Mouse (Mus musculus) mouse embryonic stem cell (cell line): ENCODE results near the gene Snph.

Source experiments
- in situ Hi-C, 2 experiments: fragments of 300-500 bp; cut with MboI; formaldehyde crosslinking; loops; 1 replicate in 1 of 2; 3 replicates in 1 of 2; pipeline ENCODE4 v1.14.3; 2019 to 2020; ENCODE audit warnings: low sequenced_read_pairs in 2 of 2, low pct_unique_long_range_greater_than_20kb in 1 of 2, mixed read lengths in 1 of 2; ENCODE audit not compliant: unreplicated experiment in 1 of 2

Snph gene

DNA sequence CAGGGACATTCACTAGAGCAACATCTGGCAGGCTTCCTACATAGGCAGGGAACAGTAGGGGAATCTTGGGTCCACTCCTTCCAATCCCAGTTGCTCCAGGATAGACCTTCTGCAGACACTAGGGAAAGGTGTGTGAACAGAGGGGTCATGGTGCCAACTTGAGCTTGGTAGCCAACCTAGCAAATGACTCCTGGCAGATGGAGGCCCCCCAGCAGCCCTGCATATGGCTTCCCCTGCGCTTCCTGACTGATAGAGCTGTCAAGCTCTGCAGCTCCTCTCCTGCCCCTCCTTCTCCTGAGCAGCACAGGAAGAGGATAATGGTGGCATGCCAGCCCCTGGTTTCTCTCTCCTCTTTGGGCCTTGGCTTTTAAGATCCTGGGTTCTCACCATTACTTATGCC is 24.0 kb downstream of the Snph start:
- in situ Hi-C loops: no loop called here

DNA sequence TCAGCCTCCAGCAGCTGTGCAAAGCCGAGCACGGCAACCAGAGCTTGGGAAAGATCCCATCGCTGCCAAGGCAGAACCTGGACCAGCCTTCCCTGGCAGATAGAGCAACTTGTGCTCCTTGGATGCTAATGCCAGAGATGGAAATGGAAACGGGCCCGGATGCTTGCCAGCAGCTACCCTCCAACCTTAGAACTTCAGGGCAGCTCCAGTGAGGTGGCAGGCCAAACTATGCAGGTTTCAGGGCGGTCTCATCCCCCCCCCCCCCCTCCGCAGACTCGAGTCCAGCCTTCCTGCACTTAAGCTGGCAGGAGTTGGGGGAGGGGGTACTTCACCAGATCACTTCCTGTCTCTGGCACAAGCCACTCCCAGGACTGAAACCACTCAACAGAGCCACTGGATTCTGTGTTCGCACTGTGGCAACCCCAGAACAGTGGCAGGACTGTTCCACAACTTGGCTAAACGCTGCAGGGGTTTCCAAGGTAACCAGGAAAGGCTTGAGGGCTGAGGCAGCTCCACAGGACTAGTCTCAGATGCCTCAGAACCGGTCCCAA is 26.9 kb downstream of the Snph start:
- in situ Hi-C loops: no loop called here

- in situ Hi-C loops: no loop called here
Measured at GRCm38 (mm10) chr2:151603630-151604029, 28.8 kb downstream of the Snph start.

- in situ Hi-C loops: no loop called here
Measured at GRCm38 (mm10) chr2:151602106-151602505, 30.3 kb downstream of the Snph start.

GRCm38 (mm10) chr2:151598068-151598467 is 34.3 kb downstream of the Snph start:
- in situ Hi-C loops: no loop called here

DNA sequence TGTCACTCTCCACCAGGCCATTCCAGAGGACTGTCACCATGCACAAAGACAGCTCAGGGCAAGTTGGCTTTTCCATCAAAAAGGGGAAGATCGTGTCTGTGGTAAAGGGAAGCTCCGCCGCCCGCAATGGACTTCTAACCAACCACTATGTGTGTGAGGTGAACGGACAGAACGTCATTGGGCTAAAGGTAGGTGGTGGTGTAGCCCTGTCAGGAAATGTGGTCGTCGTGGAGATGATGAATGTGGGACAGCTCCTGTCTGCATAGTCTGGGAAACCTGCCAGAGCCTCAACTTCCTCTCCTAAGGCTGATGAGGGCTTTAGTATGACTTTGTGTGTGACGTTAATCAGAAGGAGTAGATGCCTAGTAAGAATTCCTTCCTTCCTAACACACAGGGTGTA is 45.1 kb downstream of the Snph start:
- in situ Hi-C loops: no loop called here

GRCm38 (mm10) chr2:151586807-151587206 is 45.6 kb downstream of the Snph start:
- in situ Hi-C loops: no loop called here

DNA sequence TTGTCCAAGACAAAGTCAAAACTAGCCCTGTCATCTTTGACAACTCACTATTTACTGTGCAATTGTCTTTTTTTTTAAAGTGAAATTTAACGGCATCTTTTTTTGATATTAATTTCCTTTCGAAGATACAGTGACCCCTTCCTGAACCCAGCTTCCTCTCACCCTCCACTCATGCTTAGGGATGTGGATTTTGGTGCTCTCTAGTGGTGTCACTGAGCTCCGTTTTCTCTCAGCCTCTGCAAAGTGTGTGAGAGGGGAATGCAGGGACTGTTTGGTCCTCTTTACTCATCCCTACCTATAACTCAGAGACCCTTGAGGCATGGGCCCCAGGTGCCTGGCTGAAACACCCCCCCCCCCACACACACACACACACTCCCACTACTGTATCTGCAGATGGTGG is 46.5 kb downstream of the Snph start:
- in situ Hi-C loops: no loop called here

DNA sequence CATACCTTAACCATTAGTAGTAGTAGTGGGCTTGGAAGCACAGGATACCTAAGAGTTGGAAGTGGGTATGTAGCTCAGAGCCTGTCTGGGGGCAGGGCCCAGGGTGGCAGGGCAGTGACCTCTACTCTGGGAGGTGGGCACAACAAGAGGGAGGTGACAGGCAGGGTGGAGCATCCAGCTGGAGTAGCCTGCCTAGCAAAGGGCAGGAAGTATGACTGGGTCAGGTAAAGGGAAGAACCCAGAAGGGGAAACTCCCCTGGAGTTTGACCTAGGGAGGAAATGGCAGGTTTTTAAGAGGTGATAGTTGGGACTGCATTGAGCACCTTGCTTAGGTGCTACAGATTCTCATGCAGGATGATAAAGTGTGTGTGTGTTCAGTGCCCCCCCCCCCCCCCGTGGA is 51.4 kb downstream of the Snph start:
- in situ Hi-C loops: no loop called here

DNA sequence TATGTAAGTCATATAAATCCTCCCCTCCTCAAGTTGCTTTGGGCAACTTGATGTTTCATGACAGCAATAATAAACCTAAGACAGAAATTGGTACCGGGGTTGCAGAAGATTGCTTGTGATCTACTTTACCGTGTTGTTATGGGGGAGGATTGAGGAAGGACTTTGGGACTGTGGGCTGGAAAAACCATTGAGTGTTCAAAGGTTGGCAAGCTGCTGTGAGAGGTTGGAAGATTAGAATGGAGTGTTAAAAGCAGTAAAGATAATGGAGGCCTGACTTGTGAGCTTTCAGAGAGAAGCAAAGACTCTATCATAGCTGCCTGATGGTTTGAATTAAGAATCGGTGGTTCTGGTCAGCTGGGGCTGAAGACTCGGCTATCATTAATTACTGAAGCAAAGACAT is 53.2 kb downstream of the Snph start:
- in situ Hi-C loops: no loop called here

DNA sequence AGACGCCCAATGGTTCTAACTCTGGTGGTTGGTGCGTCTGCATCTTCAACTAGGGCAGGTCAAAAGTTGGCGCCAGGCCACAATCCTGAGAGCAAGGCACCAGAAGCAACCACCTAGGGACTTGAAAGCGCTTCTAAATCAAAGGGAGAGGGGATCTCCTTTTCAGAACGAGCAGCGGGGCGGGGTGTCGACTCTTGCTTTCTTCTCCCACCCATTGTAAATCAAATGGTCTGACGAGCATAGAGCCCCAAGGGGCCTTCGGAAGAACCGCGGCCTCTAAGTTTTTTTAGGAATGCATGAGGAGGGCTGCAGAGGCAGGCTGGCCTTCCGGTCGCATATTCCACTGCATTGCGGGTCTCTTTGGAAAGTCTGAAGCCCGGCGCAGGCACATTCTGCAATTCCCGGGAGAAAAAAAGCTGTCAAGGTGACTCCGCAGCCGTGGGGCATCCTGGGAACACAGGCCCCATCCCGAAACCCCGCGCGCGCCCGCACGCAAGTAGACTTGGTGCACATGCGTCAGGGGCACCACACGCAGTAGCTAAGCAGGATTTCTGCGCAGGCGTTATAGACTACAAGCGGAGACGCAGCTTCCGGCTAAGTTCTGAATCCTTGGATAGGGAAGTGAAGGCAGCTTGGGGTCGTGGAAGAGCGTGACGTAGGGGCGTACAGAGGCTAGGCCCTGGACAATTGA is 56.5 kb downstream of the Snph start:
- in situ Hi-C loops: no loop called here

GRCm38 (mm10) chr2:151575119-151575698 is 57.2 kb downstream of the Snph start:
- in situ Hi-C loops: no loop called here

- in situ Hi-C loops: no loop called here
Measured at GRCm38 (mm10) chr2:151574607-151575006, 57.8 kb downstream of the Snph start.

GRCm38 (mm10) chr2:151573667-151574066 is 58.7 kb downstream of the Snph start:
- in situ Hi-C loops: no loop called here

DNA sequence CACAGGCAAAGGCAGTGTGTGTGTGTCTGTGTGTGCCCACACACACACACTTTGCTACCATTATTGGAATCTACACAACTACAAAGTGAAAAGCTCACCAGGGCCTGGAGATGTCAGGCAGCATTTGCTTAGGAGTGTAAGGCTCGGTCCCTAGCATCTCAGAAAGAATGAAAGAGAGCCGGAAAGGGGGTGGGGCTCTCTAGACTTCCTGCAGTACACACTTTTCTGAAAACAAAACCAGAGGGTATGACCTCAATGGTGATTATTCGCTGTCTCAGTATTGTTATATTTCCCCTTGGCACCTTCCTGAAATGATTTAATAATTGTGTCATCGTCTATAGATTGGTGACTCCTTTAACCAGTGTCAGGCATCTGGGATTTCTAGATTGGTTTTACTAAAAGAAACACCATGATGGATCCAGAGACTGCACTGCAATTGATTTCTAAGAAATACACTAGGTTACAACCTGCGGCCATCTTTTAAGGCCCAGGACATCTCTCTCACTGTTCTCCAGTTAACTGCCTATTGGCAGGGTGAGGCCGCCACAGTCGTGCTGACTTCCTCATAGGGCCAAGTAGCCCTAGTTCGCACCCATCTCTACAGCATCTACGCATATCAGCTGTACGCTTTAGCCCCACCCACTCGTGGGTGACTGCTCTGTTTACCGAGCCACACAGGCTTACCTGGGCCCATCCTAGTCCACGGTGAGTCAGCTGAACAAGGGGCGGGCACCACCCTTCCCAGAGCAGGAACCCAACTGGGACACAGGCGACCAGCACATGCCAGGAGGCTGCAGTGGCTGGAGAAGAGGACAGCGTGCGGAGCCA is 60.3 kb downstream of the Snph start, which contains the start of gene Sdcbp2:
TSS of gene Sdcbp2 (plus strand) at position 750 of the 828 bp plus-strand sequence.
- in situ Hi-C loops: no loop called here

- in situ Hi-C loops: no loop called here
Measured at GRCm38 (mm10) chr2:151569452-151569851, 62.9 kb downstream of the Snph start.

DNA sequence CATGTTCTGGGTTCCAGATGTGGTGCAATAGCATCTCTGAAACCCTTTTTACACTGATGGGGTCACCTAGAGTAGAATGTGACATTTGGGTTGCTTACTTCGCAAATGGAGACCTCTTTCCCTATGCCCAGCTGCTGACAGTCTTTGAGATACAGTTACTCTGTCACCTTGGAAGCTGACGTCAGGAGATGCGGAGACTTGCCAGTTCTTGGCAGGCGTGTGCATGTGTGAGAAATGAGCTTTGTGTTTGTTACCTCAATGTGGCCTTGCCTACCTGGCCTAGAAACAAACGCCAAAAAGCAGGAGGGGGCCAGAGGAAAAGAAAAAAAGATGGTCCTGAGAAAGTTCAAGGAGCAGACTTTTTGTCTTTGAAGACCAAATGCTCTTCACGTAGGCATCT is 65.5 kb downstream of the Snph start:
- in situ Hi-C loops: no loop called here

- in situ Hi-C loops: no loop called here
Measured at GRCm38 (mm10) chr2:151564986-151565385, 67.4 kb downstream of the Snph start.

DNA sequence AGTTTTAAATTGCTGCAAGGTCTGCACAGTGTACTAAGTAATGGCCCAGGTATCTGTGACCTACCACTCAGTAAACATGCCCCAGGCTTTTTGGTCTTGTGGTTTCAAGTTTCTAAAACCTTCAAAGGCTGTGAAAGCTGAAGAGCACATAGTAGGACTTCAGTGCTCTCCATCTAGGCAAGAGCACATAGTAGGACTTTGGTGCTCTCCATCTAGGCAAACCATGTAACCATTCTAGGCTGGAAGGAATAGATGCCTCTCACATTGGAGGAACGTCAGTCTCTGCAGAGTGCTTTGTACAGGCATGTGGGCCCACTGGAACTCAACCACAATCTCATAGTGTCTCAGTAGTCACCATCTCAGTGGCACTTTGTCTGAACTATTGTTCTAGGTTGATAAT is 68.4 kb downstream of the Snph start:
- in situ Hi-C loops: no loop called here
